Mouse (Mus musculus) spleen, postnatal 36 days (tissue): ENCODE results near the gene Mov10.
A peak's percentile ranks its signal among the peaks of the same experiment; 100 is the strongest.

ENCODE experiments used
- DNase-seq, 2 experiments: peaks; one replicate each; pipeline ENCODE4 v3.0.0; 2022; ENCODE audit warnings: low spot score in 2 of 2, mixed read lengths in 1 of 2

The Mov10 gene

DNA sequence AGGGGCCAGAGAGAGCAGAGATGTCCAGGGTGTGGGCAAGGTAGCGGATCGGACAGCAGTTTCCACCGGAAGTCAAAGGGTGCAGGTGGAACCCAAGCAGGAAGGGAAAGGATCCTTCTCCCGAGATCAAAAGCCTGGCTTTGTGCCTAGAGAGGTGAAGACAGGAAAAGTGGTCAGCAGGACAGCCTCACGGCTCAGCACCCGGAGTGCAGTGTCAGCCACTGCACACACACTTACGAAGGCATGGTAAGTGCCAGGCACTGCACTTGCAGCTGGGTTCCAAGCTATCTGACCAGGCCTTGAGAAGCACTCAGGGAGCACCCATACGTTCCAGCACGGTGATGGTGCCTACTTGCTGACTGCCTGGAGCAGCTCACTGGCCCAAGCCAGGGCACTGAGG, 12.8 kb downstream of the Mov10 start:
- no peak for DNase-seq

- no peak for DNase-seq
Observed at GRCm38 (mm10) chr3:104804312-104804711, 14.1 kb downstream of the Mov10 start.

DNA sequence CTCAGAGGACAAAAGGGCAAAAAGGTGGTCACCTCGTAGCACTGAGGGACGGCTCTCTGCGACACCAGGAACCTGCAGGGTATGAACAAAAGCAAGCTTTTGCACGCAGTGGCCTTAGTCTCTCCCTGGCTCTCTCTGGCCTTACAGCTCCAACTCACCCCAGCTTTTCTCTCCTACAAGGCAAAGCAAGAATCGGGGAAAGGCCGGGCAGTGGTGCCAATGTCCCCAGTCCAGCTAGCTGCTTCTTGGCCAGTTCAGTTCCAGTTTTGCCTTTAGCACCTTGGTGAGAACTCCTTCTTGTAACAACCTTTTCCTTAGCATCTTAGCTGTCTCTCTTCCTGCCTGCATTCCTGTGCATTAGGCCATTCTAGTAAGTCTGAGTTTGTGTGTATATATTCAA, 16.9 kb downstream of the Mov10 start:
- no peak for DNase-seq

DNA sequence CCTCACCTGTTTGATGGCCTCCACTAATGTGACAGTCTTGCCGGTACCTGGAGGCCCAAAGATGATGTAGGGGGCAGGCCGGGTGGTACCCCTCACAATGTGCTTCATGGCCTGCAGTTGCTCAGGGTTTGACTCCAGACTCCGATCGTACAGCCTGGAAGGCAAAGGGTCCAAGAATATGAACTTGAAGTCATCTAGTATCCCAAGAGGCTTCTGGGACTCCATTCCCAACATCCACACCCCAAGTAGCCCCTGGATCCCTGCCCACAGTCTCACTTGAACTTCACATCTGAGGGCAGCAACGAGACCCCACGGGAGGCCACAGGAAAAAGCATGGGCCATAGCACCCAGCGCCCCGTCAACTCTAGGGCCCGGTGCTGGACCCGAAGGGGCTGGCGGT, 17.7 kb downstream of the Mov10 start:
- DNase-seq = no peak

GRCm38 (mm10) chr3:104796430-104797082, 21.8 kb downstream of the Mov10 start:
- no peak for DNase-seq

DNA sequence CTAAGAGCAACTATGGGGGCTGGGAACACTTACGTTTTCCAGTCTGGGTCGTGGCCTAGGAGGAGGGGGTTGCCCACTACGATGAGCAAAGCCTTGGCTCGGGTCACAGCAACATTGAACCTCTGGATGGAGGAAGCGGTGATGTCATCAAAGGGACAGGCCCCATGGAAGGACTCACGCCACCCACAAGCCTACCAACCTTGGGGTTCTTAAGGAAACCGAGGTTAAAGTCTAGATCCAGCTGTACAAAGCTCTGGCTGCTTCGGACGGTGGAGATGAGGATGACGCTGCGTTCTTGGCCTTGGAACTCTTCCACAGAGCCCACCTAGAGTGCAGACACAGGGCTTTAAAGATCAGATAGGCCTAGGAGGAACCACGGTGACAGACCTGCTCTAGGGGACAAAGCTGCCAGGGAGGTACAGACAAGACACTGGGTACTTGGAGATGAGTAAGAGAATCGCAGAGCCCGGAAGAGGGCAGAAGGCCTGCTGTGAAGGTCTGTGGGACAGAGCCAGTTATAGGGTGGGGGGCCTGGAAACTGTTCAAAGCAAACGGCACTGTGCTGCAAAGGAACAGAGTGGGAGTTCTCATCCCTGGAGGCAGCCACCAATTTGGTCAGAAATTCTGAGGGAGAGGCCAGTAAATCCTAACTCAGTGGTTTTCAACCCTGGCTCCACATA, 22.6 kb downstream of the Mov10 start:
- no peak for DNase-seq

GRCm38 (mm10) chr3:104794953-104795470, 23.4 kb downstream of the Mov10 start:
- DNase-seq = no peak

DNA sequence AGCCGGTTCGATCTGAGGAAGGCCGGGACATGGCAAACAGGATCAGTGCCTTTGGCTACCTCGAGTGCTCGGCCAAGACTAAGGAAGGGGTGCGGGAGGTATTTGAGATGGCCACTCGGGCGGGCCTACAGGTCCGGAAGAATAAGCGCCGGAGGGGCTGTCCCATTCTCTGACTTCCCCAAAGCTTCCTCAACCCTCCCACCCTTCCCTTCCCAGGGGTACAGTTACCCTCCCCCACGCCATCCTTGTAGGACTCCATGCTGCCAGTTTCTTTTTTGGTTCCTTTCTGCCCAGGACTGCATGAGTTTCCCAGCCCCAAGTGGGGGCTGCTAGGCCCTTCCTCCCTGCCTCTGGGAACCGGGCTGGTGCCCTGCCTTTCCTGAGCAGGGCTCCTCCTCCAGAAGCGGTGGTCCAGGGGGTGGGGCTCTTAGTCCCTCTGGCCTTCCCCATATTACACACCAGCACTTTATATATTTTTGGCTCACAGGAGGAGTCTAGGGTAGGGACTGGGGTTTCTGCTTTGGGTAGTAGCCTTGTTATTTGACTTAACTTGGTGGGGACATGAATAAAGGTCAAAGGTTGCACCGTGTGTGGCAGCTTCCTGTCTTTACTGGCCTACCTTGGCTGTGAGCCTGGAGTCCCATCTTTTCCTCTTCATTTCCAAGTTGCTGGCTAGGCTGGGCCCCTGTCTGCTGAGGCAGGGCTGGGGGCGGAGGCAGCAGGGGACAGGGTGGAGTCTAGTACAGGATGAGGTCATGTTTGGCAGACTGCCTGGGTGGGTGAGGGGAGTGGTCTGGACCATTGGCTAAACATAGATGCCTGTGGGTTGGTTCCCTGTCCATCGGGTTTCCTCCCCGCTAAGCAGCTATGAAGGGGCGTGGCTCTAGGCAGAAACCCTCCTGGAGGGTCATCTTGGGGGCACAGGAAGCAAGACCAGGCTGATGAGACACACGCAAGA, 24.2 kb downstream of the Mov10 start:
- DNase-seq = peak; percentile 52 to 58

GRCm38 (mm10) chr3:104792360-104793270, 25.7 kb downstream of the Mov10 start:
- no peak for DNase-seq

DNA sequence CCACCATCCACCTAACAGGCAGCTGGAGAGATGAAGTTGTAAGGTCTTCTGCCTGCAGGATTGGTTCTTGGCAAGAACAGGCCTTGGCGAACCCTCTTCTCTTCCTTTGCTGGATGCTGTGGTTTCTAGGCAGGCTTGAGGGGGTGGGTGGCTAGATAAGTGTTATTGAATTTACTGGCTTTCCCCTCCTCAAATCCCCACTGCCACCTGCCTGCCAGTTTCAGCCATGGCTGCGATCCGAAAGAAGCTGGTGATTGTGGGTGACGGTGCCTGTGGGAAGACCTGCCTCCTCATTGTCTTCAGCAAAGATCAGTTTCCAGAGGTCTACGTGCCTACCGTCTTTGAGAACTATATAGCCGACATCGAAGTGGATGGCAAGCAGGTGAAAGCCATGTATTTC, 26.7 kb downstream of the Mov10 start:
- DNase-seq = no peak

DNA sequence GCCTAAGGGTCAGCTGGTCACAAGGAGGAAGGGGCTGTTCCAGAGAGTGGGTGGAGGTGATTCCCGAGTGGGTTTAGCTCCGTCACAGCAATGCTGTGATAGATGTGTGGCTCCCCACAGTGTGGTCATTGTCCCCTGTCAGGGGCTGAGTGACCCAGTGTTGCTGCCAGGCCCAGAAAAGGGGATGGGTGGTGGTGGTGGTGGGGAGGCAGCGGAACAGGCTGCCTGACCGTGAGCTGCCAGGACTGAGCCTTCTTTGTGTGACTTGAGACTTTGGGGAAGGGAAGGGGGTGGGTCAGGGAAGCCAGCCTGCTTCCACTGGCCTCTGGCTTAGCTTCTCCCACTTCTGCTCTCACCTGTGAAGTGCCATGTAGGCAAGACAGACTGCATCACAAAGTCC, 27.3 kb downstream of the Mov10 start:
- DNase-seq = no peak

DNA sequence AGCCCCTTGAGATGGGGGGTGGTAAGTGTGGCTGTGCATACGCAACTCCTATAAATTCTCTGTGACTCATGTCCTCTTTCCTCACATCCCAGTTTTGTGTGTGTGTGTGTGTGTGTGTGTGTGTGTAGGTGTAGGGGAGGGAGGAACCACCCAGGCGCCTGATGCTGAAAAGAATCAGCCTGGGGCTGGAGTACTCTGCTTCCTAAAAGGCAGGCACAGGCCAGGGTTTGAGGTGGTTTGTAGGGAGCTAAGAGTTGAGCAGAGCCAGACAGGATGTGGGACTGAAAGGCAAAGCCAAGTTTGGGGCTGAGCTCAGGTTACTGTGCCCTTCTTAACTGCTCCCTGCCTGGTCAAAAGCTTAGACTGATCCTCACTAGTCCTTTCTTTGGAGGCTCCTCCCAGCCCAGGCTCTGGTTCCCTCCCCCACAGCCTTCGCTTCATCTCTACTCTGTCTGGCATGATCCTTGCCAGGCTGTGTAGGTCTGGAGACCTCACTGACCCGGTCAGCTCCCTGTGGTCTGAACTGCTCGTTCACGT, 27.9 kb downstream of the Mov10 start:
- DNase-seq = no peak

DNA sequence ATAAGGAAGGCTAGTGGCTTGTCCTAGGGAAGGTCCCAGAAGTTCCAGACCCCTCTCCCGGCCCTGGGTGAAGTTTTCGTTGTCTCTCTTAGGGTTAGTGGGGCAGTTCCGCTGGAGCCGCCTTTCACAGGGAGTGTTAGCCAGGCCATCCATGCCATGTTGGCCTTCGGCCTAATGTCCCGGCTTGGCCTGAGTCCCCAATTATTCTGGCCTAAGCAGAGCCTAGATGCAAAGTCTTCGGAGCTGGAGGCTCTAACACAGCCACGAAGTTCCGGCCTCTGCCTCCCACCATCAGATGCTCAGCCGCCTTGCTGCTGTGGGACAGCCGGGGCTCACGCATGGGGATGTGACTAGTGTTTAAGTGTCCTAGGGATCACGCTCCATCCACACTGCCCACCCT, 28.5 kb downstream of the Mov10 start:
- DNase-seq = no peak

DNA sequence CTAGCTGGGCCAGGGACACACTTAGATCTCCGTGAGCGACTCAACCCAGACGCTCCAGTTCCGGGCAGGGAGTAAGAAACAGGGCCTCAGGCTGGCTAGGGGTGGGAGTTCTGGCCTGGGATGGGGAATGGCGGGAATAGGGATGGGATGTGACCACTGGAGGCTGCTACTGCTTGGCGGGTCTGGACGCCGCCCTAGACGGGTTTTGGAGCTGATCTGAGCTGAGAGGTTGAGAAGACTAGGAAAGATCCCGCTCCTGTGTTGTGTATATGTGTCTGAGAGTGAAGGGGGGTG, 29.1 kb downstream of the Mov10 start:
- DNase-seq = no peak

DNA sequence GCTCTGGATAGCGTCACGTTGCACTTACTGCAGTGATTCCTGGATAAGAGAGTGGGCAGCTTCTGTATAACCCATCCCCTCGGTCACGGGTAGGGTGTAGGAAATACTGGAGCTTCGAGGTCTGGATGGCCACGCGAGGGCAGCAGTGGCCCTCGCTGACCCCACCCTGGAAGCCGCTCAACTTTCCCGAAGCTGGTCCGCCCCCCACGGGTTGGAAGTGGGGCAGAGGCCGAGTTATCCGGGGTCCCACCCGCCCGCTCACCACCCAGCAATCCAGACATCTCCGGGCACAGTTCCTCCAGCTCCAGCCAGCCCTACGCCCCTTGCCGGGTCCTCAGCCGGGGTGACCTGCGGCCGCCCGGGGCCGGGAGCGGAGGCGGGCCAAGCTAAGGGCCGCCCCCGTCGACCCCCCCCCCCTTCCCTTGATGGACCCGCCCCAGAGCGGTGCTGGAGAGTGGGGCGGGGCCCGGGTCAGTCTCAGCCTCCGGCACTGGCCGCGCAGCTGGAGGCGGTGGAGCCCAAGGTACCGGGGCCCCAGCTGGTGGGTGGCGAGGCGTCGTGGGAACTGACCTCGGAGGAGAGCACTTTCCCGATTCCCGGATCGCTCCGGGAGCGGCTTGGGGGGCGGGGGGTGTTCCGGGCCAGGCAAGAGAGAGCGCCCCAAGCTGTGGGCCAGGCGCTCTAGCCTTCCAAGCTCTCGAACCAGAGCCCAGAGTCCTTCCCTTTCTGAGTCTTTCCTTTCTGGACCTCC, 29.6 kb downstream of the Mov10 start:
- DNase-seq = peak; percentile 38 to 50

- DNase-seq = no peak
Observed at GRCm38 (mm10) chr3:104788075-104788474, 30.3 kb downstream of the Mov10 start, which contains the start of gene Rhoc. Rhoc (plus strand) TSS chr3:104788375.

DNA sequence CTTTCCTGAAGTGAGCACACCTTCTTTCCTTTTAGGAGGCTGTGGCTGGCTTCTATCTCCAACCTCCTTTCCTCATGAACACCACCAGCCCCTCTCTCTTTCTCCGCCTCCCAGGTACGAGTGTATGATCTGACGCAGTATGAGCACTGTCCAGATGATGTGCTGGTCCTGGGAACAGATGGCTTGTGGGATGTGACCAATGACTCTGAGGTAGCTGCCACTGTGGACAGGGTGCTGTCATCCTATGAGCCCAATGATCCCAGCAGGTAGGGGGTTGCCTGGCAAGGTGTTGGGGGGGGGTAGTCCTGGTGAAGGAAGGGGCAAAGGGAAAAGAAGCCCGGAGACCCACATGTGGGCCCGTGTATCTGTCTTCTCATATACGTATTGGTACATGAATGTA, 33.1 kb downstream of the Mov10 start:
- no peak for DNase-seq

DNA sequence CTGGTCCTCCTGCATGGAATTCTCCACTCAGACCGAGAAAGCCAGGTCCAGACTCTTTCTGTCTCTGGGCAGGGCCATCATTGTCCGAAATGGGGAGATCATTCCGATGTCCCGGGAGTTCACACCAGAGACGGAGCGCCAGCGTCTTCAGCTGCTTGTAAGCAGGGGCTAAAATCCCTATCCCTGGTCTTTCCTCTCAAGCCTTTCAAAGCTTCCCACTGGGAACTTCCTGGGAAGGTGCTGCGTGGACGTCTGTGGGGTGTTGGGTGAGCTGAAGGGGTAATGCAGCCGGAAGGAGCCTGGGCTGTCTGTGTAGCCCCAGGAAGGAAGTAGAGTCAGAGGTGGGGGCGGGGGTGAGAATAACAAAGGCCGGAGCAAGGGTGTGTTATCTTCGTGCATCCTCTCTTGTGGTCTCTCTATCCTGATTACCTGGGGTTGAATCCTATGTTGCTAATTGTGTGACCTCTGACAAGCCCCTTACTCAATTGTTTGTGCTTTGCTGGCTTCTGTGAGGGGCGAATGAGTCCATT, 34.3 kb downstream of the Mov10 start:
- DNase-seq = no peak

DNA sequence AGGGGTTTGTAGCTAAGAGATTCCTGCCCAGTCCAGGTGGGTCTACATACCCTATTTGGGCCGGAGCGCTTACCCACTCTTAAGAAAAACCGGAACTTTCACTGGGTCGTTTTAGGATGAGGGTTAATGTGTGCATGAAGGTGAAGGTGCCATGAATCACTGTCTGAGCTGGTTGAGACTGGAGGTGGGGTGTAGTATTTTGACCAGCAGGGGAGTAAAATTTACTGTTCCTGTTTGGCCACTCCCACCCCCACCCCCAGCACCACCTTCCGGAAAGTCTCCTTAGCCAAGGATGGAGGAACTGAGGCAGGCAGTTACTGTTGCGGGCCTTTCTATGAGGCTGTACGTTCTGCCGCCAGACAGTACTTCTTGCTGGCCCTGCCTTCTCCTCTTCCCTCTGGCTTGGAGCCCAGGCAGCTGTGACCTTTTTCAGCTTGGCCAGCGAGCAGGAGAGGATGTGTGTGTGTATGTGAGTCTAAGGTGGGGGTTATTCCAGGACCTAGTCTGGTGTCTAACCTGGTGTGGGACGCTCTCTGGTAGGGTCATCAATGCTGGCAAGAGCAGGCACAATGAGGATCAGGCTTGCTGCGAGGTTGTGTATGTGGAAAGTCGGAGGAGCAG, 36.2 kb downstream of the Mov10 start:
- DNase-seq = no peak

DNA sequence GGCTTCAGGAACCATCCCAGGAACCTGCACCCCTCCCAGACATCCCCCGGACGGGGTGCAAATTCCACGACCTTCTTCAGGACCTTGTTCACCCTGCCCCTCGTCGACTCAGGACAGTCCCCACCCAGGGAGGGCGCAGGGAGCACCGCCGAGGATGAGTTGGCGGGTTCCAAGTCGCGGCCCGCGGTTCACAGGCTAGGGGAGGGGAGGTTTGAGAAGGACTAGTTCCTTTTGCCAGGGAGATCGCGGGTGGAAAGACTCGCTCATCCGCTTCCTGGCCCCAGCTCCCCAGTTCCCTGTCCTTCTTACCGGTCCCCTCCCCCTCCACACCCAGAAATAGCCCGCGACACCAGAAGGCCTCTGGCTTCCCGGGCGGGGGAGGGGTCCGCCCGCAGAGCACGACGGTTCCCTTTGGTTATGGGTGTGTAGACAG, 36.9 kb downstream of the Mov10 start, which contains the start of gene Fam19a3:
Gene Fam19a3, minus strand, starts transcription at position 370 of the 433 bp plus-strand sequence.
- DNase-seq = peak; percentile 32 to 36
